Mouse (Mus musculus) liver, postnatal 0 days (tissue): ENCODE measurements around the gene Ccdc187. TPM values are rescaled to one million over a fixed set of nuclear protein-coding genes. Genes with fewer than 3 reads are reported as not detected.

Experiments used
- ATAC-seq: fragments of 200-750 bp; cut with Nextera tagmentation; 2 replicates; pipeline ENCODE4 v1.8.0; 2017; ENCODE audit warnings: mild to moderate bottlenecking, moderate library complexity
- DNase-seq: peaks from one replicate; pipeline ENCODE4 v3.0.0-alpha.2; 2016
- H3K27ac ChIP-seq: fragments of 300-500 bp; sonication (generic); 2 replicates; pipeline ENCODE4 v1.5.1; 2014; ENCODE audit warnings: antibody characterized with exemption, moderate library complexity, mild to moderate bottlenecking, low read depth
- H3K27me3 ChIP-seq: fragments of 300-500 bp; sonication (generic); 2 replicates; pipeline ENCODE4 v1.6.1; 2014; ENCODE audit warnings: low read length, control low read depth, mixed read lengths; ENCODE audit not compliant: insufficient read depth
- H3K36me3 ChIP-seq: fragments of 300-500 bp; sonication (generic); replicated peaks from 2 replicates; pipeline ENCODE4 v1.6.1; 2014; ENCODE audit warnings: mild to moderate bottlenecking, control low read depth, low read length, moderate library complexity, mixed read lengths; ENCODE audit not compliant: insufficient read depth
- H3K4me1 ChIP-seq: fragments of 300-500 bp; sonication (generic); 2 replicates; pipeline ENCODE4 v1.6.1; 2014; ENCODE audit warnings: antibody characterized with exemption, mild to moderate bottlenecking, control low read depth; ENCODE audit not compliant: insufficient read depth
- H3K4me2 ChIP-seq: fragments of 300-500 bp; sonication (generic); 2 replicates; pipeline ENCODE4 v1.6.1; 2014; ENCODE audit warnings: low read depth, mild to moderate bottlenecking, low read length, moderate library complexity, mixed read lengths
- H3K4me3 ChIP-seq: fragments of 300-500 bp; sonication (generic); 2 replicates; pipeline ENCODE4 v1.5.1; 2014; ENCODE audit warnings: low read depth, low read length
- H3K9ac ChIP-seq: fragments of 300-500 bp; sonication (generic); replicated peaks from 2 replicates; pipeline ENCODE4 v1.6.1; 2014; ENCODE audit warnings: mild to moderate bottlenecking, moderate library complexity
- H3K9me3 ChIP-seq: fragments of 300-500 bp; sonication (generic); 2 replicates; pipeline ENCODE4 v1.6.1; 2016; ENCODE audit warnings: mild to moderate bottlenecking, control low read depth, low read length, mixed read lengths
- CTCF ChIP-seq: sonication (generic); IDR thresholded peaks from 2 replicates; pipeline ENCODE4 v1.5.1; 2016; ENCODE audit warnings: antibody characterized with exemption, low read depth
- EP300 ChIP-seq: IDR thresholded peaks from 2 replicates; pipeline ENCODE4 v1.6.1; 2016; ENCODE audit warnings: antibody characterized with exemption, low read depth, mild to moderate bottlenecking
- WGBS: fragments of 180-500 bp; shearing (Covaris S2); extraction: QIAGEN DNeasy Blood & Tissue Kit; methylation state at CpG from one replicate; pipeline ENCODE4 v1.1.7; 2014; ENCODE audit not compliant: insufficient replicate concordance; 5-methylcytosine and 5-hydroxymethylcytosine counted together
- polyA plus RNA-seq: library from polyadenylated mRNA; unstranded; fragments of >200 nt; fragmentation: Nextera tagmentation; extraction: Ambion mirVana; gene quantifications from 2 replicates; pipeline ENCODE4 v1.2.1, GENCODE M21; 2015

Ccdc187 gene
- polyA plus RNA-seq, 1 experiment from 2014 or later = not detected

GRCm38 (mm10) chr2:26237290-26237782 lies 57.0 kb downstream of the Ccdc187 start, which contains the start of gene Qsox2:
Gene Qsox2, minus strand, starts transcription at chr2:26237525.
- 1% methylated on average over 28 of the region's 36 CpGs for WGBS
- peaks cover 24% of the 10 kb centered on the region for H3K4me1 ChIP-seq
- TF ChIP-seq CTCF (no peak), EP300 (peak; percentile 36; the same call in 1 of the 2 replicates)
- H3K27ac ChIP-seq = peak within 1 kb of the TSS; percentile 78
- no peaks in the 10 kb centered on the region for H3K36me3 ChIP-seq
- DNase-seq (peak; percentile 95), ATAC-seq (peak; percentile 91)
- no peaks in the 10 kb centered on the region for H3K27me3 ChIP-seq
- H3K9me3 ChIP-seq = no peaks in the 10 kb centered on the region
- peak within 1 kb of the TSS; percentile 99 for H3K4me2 ChIP-seq
- peak within 1 kb of the TSS; percentile 94 for H3K4me3 ChIP-seq
- peak within 1 kb of the TSS; percentile 93 for H3K9ac ChIP-seq

GRCm38 (mm10) chr2:26236681-26237289 lies 57.6 kb downstream of the Ccdc187 start:
- no peak for TF ChIP-seq CTCF
- TF ChIP-seq EP300 = no peak
- WGBS = under 1% methylated on average over 51 of the region's 51 CpGs
- ATAC-seq (peak; percentile 65), DNase-seq (no peak)
- H3K9me3 ChIP-seq = no peaks in the 10 kb centered on the region
- H3K4me3 ChIP-seq = peak overlapping the region; percentile 94
- peak overlapping the region; percentile 78 for H3K27ac ChIP-seq
- H3K9ac ChIP-seq = peak overlapping the region; percentile 93
- peak overlapping the region; percentile 99 for H3K4me2 ChIP-seq
- no peaks in the 10 kb centered on the region for H3K27me3 ChIP-seq
- H3K36me3 ChIP-seq = no peaks in the 10 kb centered on the region
- peaks cover 24% of the 10 kb centered on the region for H3K4me1 ChIP-seq

GRCm38 (mm10) chr2:26234771-26235170 lies 59.6 kb downstream of the Ccdc187 start:
- Histone ChIP-seq H3K27ac (no peak overlapping the region), H3K4me3 (no peak overlapping the region), H3K9me3 (no peaks in the 10 kb centered on the region), H3K9ac (no peak overlapping the region), H3K4me1 (peaks cover 24% of the 10 kb centered on the region), H3K36me3 (no peaks in the 10 kb centered on the region), H3K27me3 (no peaks in the 10 kb centered on the region), H3K4me2 (no peak overlapping the region)
- WGBS = 77% methylated on average over 2 of the region's 2 CpGs
- ATAC-seq (no peak), DNase-seq (no peak)
- no peak for TF ChIP-seq CTCF
- no peak for TF ChIP-seq EP300

- no peak overlapping the region for H3K4me2 ChIP-seq
- H3K4me3 ChIP-seq = no peak overlapping the region
- no peaks in the 10 kb centered on the region for H3K27me3 ChIP-seq
- peaks cover 24% of the 10 kb centered on the region for H3K4me1 ChIP-seq
- no peak for TF ChIP-seq CTCF
- TF ChIP-seq EP300 = peak; percentile 71; the same call in 1 of the 2 replicates
- ATAC-seq = no peak
- no peaks in the 10 kb centered on the region for H3K36me3 ChIP-seq
- no peak overlapping the region for H3K27ac ChIP-seq
- 63% methylated on average over 5 of the region's 5 CpGs for WGBS
- H3K9ac ChIP-seq = no peak overlapping the region
- DNase-seq = no peak
- H3K9me3 ChIP-seq = no peaks in the 10 kb centered on the region
These were observed 60.1 kb downstream of the Ccdc187 start for GRCm38 (mm10) chr2:26234253-26234652.

- no peak for DNase-seq
- no peak for TF ChIP-seq EP300
- no peak for TF ChIP-seq CTCF
- Histone ChIP-seq H3K36me3 (no peaks in the 10 kb centered on the region), H3K9ac (no peak overlapping the region), H3K9me3 (no peaks in the 10 kb centered on the region), H3K4me2 (no peak overlapping the region), H3K27ac (no peak overlapping the region), H3K27me3 (no peaks in the 10 kb centered on the region), H3K4me3 (no peak overlapping the region), H3K4me1 (peaks cover 19% of the 10 kb centered on the region)
- ATAC-seq = no peak
- 67% methylated on average over 3 of the region's 3 CpGs for WGBS
These were observed 63.0 kb downstream of the Ccdc187 start for GRCm38 (mm10) chr2:26231366-26231765.

- Histone ChIP-seq H3K27me3 (no peaks in the 10 kb centered on the region), H3K9me3 (no peaks in the 10 kb centered on the region), H3K36me3 (peaks cover 4% of the 10 kb centered on the region; the same call in 1 of the 2 replicates), H3K4me3 (no peak overlapping the region), H3K4me1 (peaks cover 13% of the 10 kb centered on the region), H3K27ac (no peak overlapping the region), H3K9ac (no peak overlapping the region), H3K4me2 (no peak overlapping the region)
- TF ChIP-seq CTCF = no peak
- TF ChIP-seq EP300 = no peak
- ATAC-seq = no peak
- WGBS = 53% methylated on average over 4 of the region's 4 CpGs
- no peak for DNase-seq
These were observed 64.1 kb downstream of the Ccdc187 start for GRCm38 (mm10) chr2:26230253-26230652.
